Mouse (Mus musculus): ENCODE results near the gene Map2k4. TPM values are rescaled to one million over a fixed set of nuclear protein-coding genes. Genes with fewer than 3 reads are reported as not detected.

Gene Map2k4
- polyA plus RNA-seq, 1 experiment from 2014 or later, result 56.4 TPM

- Histone ChIP-seq H3K4me2 (ENCODE audit: low read depth, low read length) (no peak overlapping the region), H3K27me3 (ENCODE audit: control insufficient read depth, insufficient read depth, low read length) (no peaks in the 10 kb centered on the region), H3K36me3 (ENCODE audit: control insufficient read depth, insufficient read depth, low read length) (no peaks in the 10 kb centered on the region; the same call in 1 of the 2 replicates), H3K27ac (ENCODE audit: low read length) (no peak overlapping the region), H3K9me3 (replicated peaks; ENCODE audit: control insufficient read depth, low read length) (no peaks in the 10 kb centered on the region), H3K4me1 (ENCODE audit: control insufficient read depth, insufficient read depth, low read length) (peaks cover 20% of the 10 kb centered on the region), H3K4me3 (replicated peaks; ENCODE audit: low read length) (no peak overlapping the region), H3K9ac (ENCODE audit: low read length) (no peak overlapping the region)
- ATAC-seq (ENCODE audit: insufficient read depth, low FRiP score), result no peak
- 91% methylated on average over 1 of the region's 1 CpGs for WGBS
Observed at GRCm38 (mm10) chr11:65779578-65779977, 8.5 kb downstream of the Map2k4 start.

- no peak overlapping the region for H3K4me3 ChIP-seq (replicated peaks; ENCODE audit: low read length)
- H3K9me3 ChIP-seq (replicated peaks; ENCODE audit: control insufficient read depth, low read length), result no peaks in the 10 kb centered on the region
- H3K27ac ChIP-seq (ENCODE audit: low read length), result no peak overlapping the region
- H3K4me1 ChIP-seq (ENCODE audit: control insufficient read depth, insufficient read depth, low read length), result peaks cover 20% of the 10 kb centered on the region
- no peaks in the 10 kb centered on the region; the same call in 1 of the 2 replicates for H3K36me3 ChIP-seq (ENCODE audit: control insufficient read depth, insufficient read depth, low read length)
- ATAC-seq (ENCODE audit: insufficient read depth, low FRiP score), result no peak
- H3K9ac ChIP-seq (ENCODE audit: low read length), result no peak overlapping the region
- H3K4me2 ChIP-seq (ENCODE audit: low read depth, low read length), result no peak overlapping the region
- 43% methylated on average over 1 of the region's 1 CpGs for WGBS
- no peaks in the 10 kb centered on the region for H3K27me3 ChIP-seq (ENCODE audit: control insufficient read depth, insufficient read depth, low read length)
Observed at GRCm38 (mm10) chr11:65779066-65779465, 9.0 kb downstream of the Map2k4 start.

GRCm38 (mm10) chr11:65777810-65778209 is 10.3 kb downstream of the Map2k4 start:
- WGBS, result 36% methylated on average over 5 of the region's 5 CpGs
- Histone ChIP-seq H3K9me3 (replicated peaks; ENCODE audit: control insufficient read depth, low read length) (no peaks in the 10 kb centered on the region), H3K9ac (ENCODE audit: low read length) (no peak overlapping the region), H3K4me3 (replicated peaks; ENCODE audit: low read length) (no peak overlapping the region), H3K27me3 (ENCODE audit: control insufficient read depth, insufficient read depth, low read length) (no peaks in the 10 kb centered on the region), H3K27ac (ENCODE audit: low read length) (no peak overlapping the region), H3K36me3 (ENCODE audit: control insufficient read depth, insufficient read depth, low read length) (no peaks in the 10 kb centered on the region; the same call in 1 of the 2 replicates), H3K4me2 (ENCODE audit: low read depth, low read length) (no peak overlapping the region), H3K4me1 (ENCODE audit: control insufficient read depth, insufficient read depth, low read length) (peaks cover 29% of the 10 kb centered on the region)
- ATAC-seq (ENCODE audit: insufficient read depth, low FRiP score), result no peak

- Histone ChIP-seq H3K4me3 (replicated peaks; ENCODE audit: low read length) (no peak overlapping the region), H3K9me3 (replicated peaks; ENCODE audit: control insufficient read depth, low read length) (no peaks in the 10 kb centered on the region), H3K36me3 (ENCODE audit: control insufficient read depth, insufficient read depth, low read length) (no peaks in the 10 kb centered on the region; the same call in 1 of the 2 replicates), H3K4me2 (ENCODE audit: low read depth, low read length) (no peak overlapping the region), H3K9ac (ENCODE audit: low read length) (no peak overlapping the region), H3K27me3 (ENCODE audit: control insufficient read depth, insufficient read depth, low read length) (no peaks in the 10 kb centered on the region), H3K4me1 (ENCODE audit: control insufficient read depth, insufficient read depth, low read length) (peaks cover 29% of the 10 kb centered on the region), H3K27ac (ENCODE audit: low read length) (no peak overlapping the region)
- WGBS, result 45% methylated on average over 2 of the region's 2 CpGs
- no peak for ATAC-seq (ENCODE audit: insufficient read depth, low FRiP score)
Observed at GRCm38 (mm10) chr11:65776906-65777611, 11.0 kb downstream of the Map2k4 start.

- H3K36me3 ChIP-seq (ENCODE audit: control insufficient read depth, insufficient read depth, low read length), result no peaks in the 10 kb centered on the region
- no peak for ATAC-seq (ENCODE audit: insufficient read depth, low FRiP score)
- H3K4me2 ChIP-seq (ENCODE audit: low read depth, low read length), result no peak overlapping the region
- no peak overlapping the region for H3K27ac ChIP-seq (ENCODE audit: low read length)
- H3K9me3 ChIP-seq (replicated peaks; ENCODE audit: control insufficient read depth, low read length), result no peaks in the 10 kb centered on the region
- no peak overlapping the region for H3K4me3 ChIP-seq (replicated peaks; ENCODE audit: low read length)
- H3K4me1 ChIP-seq (ENCODE audit: control insufficient read depth, insufficient read depth, low read length), result peaks cover 32% of the 10 kb centered on the region
- H3K9ac ChIP-seq (ENCODE audit: low read length), result no peak overlapping the region
- WGBS, result 53% methylated on average over 6 of the region's 6 CpGs
- H3K27me3 ChIP-seq (ENCODE audit: control insufficient read depth, insufficient read depth, low read length), result no peaks in the 10 kb centered on the region
Observed at GRCm38 (mm10) chr11:65773946-65774656, 14.0 kb downstream of the Map2k4 start.

- 66% methylated on average over 2 of the region's 2 CpGs for WGBS
- no peak for ATAC-seq (ENCODE audit: insufficient read depth, low FRiP score)
- no peaks in the 10 kb centered on the region for H3K36me3 ChIP-seq (ENCODE audit: control insufficient read depth, insufficient read depth, low read length)
- no peak overlapping the region for H3K4me3 ChIP-seq (replicated peaks; ENCODE audit: low read length)
- H3K4me2 ChIP-seq (ENCODE audit: low read depth, low read length), result no peak overlapping the region
- H3K27ac ChIP-seq (ENCODE audit: low read length), result no peak overlapping the region
- H3K27me3 ChIP-seq (ENCODE audit: control insufficient read depth, insufficient read depth, low read length), result no peaks in the 10 kb centered on the region
- peaks cover 29% of the 10 kb centered on the region for H3K4me1 ChIP-seq (ENCODE audit: control insufficient read depth, insufficient read depth, low read length)
- H3K9ac ChIP-seq (ENCODE audit: low read length), result no peak overlapping the region
- H3K9me3 ChIP-seq (replicated peaks; ENCODE audit: control insufficient read depth, low read length), result no peaks in the 10 kb centered on the region
Observed at GRCm38 (mm10) chr11:65773535-65773934, 14.6 kb downstream of the Map2k4 start.

GRCm38 (mm10) chr11:65771546-65771945 is 16.6 kb downstream of the Map2k4 start:
- no peak overlapping the region for H3K27ac ChIP-seq (ENCODE audit: low read length)
- H3K9me3 ChIP-seq (replicated peaks; ENCODE audit: control insufficient read depth, low read length), result no peaks in the 10 kb centered on the region
- ATAC-seq (ENCODE audit: insufficient read depth, low FRiP score), result no peak
- no peak overlapping the region for H3K9ac ChIP-seq (ENCODE audit: low read length)
- 86% methylated on average over 1 of the region's 1 CpGs for WGBS
- H3K4me3 ChIP-seq (replicated peaks; ENCODE audit: low read length), result no peak overlapping the region
- H3K4me2 ChIP-seq (ENCODE audit: low read depth, low read length), result no peak overlapping the region
- H3K27me3 ChIP-seq (ENCODE audit: control insufficient read depth, insufficient read depth, low read length), result no peaks in the 10 kb centered on the region
- H3K4me1 ChIP-seq (ENCODE audit: control insufficient read depth, insufficient read depth, low read length), result peaks cover 16% of the 10 kb centered on the region
- H3K36me3 ChIP-seq (ENCODE audit: control insufficient read depth, insufficient read depth, low read length), result no peaks in the 10 kb centered on the region

- no peak overlapping the region for H3K27ac ChIP-seq (ENCODE audit: low read length)
- H3K36me3 ChIP-seq (ENCODE audit: control insufficient read depth, insufficient read depth, low read length), result no peaks in the 10 kb centered on the region
- H3K9me3 ChIP-seq (replicated peaks; ENCODE audit: control insufficient read depth, low read length), result no peaks in the 10 kb centered on the region
- H3K4me1 ChIP-seq (ENCODE audit: control insufficient read depth, insufficient read depth, low read length), result peaks cover 12% of the 10 kb centered on the region; the same call in 1 of the 2 replicates
- ATAC-seq (ENCODE audit: insufficient read depth, low FRiP score), result no peak
- H3K4me3 ChIP-seq (replicated peaks; ENCODE audit: low read length), result no peak overlapping the region
- no peak overlapping the region for H3K9ac ChIP-seq (ENCODE audit: low read length)
- WGBS, result 51% methylated on average over 5 of the region's 5 CpGs
- no peaks in the 10 kb centered on the region for H3K27me3 ChIP-seq (ENCODE audit: control insufficient read depth, insufficient read depth, low read length)
- H3K4me2 ChIP-seq (ENCODE audit: low read depth, low read length), result no peak overlapping the region
Observed at GRCm38 (mm10) chr11:65769990-65770389, 18.1 kb downstream of the Map2k4 start.

GRCm38 (mm10) chr11:65768445-65768844 is 19.7 kb downstream of the Map2k4 start:
- H3K36me3 ChIP-seq (ENCODE audit: control insufficient read depth, insufficient read depth, low read length), result no peaks in the 10 kb centered on the region
- no peaks in the 10 kb centered on the region for H3K27me3 ChIP-seq (ENCODE audit: control insufficient read depth, insufficient read depth, low read length)
- ATAC-seq (ENCODE audit: insufficient read depth, low FRiP score), result no peak
- H3K9me3 ChIP-seq (replicated peaks; ENCODE audit: control insufficient read depth, low read length), result no peaks in the 10 kb centered on the region
- H3K4me3 ChIP-seq (replicated peaks; ENCODE audit: low read length), result no peak overlapping the region
- no peak overlapping the region for H3K4me2 ChIP-seq (ENCODE audit: low read depth, low read length)
- H3K9ac ChIP-seq (ENCODE audit: low read length), result no peak overlapping the region
- peaks cover 7% of the 10 kb centered on the region; the same call in 1 of the 2 replicates for H3K4me1 ChIP-seq (ENCODE audit: control insufficient read depth, insufficient read depth, low read length)
- H3K27ac ChIP-seq (ENCODE audit: low read length), result no peak overlapping the region
